Mouse (Mus musculus): ENCODE results near the gene Gm20388.
"Not testable (repeated sequence)": the region's sequence is repeated elsewhere in the genome, so short reads cannot be mapped to it uniquely, and the experiment has no call there.

The Gm20388 gene

DNA sequence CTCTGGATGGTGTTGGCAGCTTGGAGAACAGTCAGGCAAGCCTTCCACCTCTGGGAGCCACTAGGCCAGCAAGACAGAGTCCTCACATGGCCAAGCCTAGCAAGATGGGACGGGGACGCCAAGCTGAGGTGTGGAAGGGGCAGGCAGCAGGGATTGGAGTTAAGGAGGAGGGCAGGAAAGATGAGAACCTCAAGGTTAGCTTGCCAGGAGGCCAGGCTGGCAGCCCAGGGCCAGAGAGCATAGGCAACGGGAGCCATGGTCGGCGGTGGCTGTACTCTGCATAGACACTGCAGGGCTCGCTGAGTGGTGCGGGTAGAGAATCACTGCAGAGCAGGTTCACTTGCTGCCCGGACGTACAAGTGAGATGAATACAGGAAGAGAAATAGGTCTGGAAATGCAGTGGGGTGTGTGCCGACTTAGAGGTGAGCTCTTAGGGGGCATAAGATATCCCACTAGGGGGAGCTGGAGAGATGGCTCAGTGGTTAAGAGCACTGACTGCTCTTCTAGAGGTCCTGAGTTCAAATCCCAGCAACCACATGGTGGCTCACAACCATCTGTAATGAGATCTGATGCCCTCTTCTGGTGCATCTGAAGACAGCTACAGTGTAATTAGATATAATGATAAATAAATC is 731.5 kb downstream of the Gm20388 start:
- no peak for DNase-seq (ENCODE audit: low spot score)

DNA sequence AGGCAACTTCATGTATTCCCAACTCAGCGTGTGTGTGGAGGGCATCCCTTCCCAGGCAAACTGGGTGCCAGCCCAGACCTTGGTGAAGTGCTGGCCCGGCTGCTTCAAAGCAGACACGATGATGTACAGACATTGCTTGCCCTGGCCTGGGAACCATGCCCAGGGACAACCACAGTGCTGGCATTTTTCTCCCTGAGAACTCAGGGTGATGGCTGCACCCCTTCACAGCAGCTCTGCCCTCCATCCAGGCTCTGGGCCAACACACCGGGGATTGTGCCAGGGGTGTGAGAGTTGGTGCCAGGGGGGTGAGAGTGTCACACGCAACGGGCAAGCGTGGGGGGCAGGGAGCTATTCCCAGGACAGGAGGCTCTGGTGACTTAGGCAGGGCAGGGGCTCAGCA is 734.0 kb downstream of the Gm20388 start:
- peak; percentile 88 for DNase-seq (ENCODE audit: low spot score)

DNA sequence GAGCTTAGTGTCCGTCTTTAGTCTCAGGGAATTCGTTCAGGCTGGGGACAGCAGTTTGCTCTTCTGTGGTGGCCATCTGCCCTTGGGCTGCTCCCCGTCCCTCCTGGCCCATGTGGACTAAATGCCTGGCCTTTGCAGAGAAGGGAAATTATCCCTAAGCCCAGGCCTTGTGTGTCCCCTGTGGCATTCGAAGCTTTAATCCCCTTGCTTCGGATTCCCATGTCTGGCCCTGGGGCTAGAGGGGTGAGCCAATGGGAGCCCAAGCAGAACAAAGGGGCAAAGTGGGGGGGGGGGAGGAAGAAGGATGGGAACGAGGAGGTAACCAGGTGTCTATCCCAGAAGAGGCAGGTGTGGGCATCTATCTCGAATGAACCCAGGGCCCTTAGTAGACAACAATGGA is 736.9 kb downstream of the Gm20388 start, which contains the start of gene 1190005I06Rik:
Gene 1190005I06Rik, minus strand, starts transcription at position 101 of the 400 bp plus-strand sequence.
- DNase-seq (ENCODE audit: low spot score): no peak

DNA sequence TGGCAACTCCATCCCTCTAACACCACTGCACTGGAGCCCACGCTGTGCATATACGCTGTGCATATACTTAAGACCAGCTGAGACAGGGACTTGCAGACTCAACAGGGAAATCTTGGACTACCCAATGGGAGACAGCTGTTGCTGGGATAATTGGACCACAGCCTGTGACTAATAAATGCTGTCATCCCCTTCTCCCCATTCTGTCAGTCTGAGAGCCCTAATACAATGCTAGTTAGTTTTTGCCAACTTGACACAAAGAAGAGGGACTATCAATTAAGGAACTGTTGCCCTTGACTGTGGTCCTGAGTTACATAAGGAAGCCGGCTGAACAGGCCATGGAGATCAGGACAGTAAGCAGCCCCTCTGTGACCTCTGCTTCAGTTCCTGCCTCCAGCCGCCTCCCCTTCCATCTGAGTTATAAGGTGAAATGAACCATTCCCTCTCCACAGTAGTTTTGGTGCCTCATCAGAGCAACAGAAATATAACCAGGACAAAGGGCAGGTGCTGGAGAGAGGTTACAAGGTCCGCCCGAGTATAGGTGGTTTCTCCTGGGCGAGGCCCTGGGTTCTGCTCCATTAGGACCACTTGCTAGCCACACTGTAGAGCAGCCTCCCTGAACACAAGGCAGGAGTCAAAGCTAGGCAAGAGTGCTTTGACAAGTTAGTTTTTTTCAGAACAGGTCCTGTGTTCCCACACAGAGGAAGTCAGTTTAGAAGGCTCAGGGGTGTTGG is 745.8 kb downstream of the Gm20388 start:
- DNase-seq (ENCODE audit: low spot score): no peak

DNA sequence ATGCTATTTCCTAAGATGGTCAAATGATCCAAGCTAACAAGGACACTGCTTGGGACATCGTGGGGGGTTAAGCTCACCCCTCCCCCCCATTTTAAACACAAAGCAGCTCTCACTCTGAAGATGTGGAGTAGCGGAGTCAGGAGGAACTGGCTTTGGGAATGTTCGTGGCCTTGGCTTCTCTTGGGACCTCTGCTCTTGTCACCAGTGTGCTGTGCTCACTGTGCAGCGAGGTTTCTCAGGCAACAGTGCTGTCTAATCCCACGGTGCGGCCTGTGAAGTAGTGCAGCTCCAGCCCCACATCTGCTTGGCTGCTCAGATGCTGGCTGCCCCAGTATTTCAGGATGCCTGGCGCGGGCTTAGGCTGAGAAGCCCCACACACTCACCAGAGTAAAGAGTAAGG is 746.8 kb downstream of the Gm20388 start:
- no peak for DNase-seq (ENCODE audit: low spot score)

DNA sequence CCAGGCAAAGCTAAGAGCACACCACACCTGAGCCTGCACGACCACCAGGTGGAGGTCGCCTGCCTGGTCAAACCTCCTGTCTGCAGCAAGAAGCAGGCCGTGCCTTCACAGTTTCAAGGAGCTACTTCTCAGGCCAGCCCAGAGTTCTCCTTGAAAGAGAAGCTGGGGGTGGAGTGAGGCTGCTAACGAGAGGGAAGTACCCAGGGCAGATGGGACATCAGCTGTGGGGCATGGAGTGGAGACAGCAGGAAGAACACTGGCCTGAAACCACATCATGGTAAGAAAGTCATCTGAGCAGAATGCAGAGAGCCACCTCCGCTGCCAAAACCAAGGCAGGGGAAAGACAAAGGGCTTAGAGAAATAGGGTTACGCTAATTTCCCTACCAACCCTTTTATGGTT is 753.9 kb downstream of the Gm20388 start:
- no peak for DNase-seq (ENCODE audit: low spot score)

DNA sequence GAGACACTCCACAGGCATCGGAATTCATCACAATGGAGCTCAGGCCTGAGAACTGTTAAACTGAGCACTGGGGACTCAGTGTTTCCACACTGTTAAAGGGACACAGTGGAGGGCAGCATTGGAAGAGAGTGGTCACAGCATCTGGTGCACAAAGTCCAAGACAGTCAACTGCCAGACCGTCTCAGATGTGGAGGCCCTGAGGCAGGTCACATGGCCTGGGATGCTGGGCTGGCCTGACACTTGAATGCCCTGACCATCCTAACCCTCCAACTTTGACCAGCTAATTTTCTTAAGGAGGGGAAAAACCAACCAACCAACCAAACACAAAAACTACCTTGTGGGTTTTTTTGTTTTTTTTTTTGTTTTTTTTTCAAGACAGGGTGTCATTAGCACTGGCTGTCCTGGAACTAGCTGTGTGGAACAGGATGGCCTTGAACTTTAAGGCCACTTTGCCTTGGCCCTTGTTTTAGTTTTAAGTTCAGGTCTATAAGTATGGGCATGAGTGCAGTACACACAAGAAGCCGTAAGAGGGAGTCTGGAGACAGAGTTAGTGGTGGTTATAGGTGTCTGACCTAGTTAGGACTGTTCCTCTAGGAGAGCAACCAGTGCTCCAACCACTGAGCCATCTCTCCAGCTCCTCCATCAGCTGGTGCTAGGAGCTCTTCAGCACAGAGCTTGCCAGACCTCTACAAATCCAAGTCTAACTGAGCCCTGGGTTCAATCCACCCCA is 755.2 kb downstream of the Gm20388 start:
- peak; percentile 26 for DNase-seq (ENCODE audit: low spot score)

DNA sequence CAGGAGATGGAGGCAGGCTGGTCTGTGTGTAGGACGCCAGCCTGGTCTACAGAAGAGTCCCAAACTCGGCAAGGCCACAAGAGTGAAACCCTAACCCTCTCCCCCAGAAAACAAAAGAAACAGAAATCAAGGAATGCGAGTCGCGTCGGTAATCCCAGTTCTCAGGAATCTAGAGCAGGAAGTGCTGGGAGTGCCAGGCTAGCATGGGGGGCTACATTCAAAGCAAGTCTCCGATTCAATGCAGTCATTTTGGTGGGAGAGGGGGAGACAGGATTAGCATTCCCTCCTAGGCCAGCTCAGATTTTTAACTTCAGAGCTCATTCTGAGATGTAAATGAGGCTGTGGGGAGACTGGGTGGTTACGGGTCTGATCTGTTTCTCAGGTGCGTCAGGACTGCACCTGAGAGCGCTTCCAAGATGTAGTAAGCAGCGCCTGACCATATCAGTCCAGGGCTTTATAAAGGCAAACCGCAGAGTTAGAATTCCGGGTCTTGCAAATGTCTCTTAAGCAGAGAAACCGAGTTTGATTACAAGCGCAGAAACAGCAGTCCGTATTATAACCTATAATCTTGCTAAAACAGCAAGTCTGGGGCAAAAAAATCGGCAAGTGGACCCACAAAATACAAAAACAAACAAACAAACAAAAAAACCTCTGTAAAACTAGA is 756.3 kb downstream of the Gm20388 start:
- peak; percentile 8 for DNase-seq (ENCODE audit: low spot score)

DNA sequence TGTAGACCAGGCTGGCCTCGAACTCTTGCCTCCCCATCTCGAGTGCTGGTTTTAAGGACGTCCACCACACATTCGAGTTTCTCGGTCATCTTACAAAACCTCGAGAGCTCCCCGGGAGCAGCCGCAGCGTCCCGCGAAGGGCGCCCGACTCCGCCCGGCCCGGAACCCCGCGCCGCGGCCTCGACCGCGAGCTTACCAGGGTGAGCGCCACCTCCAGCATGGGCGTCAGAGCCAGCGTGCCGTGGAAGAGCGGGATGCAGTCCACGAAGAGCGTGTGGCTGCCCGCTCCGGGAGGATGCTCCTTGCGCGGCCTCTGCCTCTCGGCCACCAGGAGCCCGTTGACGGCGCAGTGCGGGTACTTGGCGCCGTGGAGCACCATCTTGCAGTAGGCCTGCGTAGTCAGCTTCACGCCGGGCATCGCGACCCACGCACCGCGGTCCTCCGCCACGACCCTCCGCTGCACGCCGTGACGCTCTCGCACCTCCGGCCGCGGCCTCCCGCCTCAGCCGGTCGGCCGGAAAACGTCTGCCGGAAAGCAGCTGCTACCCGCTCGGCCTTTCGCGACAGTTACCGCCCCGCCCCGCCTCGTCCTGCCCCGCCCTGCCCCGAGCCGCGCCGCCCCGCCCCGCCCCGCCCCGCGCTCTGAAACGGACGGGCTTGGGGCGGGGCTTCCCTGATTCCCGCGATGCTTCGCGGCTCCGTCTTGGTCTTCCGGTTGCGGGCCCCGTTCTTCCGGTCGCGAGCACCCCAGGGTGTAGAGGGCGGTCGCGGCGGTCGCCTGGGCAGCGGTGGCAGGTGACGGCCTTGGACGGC is 757.1 kb downstream of the Gm20388 start, which contains the start of the genes Gm27021 and Cox4i1:
Gene Gm27021, minus strand, starts transcription at position 519 of the 813 bp plus-strand sequence.
Gene Cox4i1, plus strand, starts transcription at position 662 of the 813 bp plus-strand sequence.
- peak; percentile 84 for DNase-seq (ENCODE audit: low spot score)

DNA sequence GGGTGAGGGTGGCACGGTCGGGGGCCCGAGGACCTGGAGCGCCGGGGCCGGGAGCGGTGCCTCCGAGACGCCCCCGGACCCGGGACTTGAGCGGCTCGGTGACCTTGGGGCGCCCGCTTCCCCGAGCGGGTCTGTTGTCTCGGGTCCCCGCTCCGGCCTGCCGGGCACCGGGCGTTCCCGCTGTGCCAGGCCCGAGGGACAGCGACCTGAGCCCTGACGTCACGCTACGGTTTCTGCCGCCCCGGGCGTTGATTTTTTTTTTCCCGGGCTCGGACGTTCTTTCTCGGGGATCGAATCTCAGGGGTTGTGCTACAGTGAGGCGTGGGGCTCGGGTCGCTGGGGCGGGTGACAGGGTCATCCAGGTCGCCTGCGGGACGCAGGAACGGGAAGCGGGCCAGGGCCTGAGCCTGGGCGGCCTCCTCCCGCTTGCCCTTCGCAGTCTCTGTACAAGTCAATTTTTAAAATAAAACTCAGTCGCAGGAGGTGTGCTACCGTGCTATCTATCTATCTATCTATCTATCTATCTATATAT is 757.8 kb downstream of the Gm20388 start, which contains the start of gene Emc8:
Gene Emc8, minus strand, starts transcription at position 200 of the 532 bp plus-strand sequence.
- no peak for DNase-seq (ENCODE audit: low spot score)

DNA sequence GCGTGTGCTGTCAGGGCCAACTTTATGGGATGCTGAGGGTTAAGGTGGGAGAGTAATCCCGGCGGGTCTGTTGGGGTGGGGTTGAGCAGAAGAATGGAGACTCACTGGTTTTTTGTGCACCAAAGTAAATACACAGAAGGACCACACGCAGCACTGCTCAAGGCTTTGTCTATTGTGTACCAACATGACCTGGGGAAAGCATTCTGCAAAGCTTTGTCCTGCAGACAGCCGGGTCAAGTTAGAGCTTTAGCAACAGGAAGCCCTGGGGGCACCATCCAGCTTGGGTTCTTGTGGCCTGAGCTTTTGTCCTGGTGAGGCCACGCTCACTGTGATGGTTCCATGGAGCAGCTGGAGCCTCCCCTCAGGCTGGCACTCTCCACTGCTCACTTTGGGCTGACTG is 761.1 kb downstream of the Gm20388 start:
- no peak for DNase-seq (ENCODE audit: low spot score)

DNA sequence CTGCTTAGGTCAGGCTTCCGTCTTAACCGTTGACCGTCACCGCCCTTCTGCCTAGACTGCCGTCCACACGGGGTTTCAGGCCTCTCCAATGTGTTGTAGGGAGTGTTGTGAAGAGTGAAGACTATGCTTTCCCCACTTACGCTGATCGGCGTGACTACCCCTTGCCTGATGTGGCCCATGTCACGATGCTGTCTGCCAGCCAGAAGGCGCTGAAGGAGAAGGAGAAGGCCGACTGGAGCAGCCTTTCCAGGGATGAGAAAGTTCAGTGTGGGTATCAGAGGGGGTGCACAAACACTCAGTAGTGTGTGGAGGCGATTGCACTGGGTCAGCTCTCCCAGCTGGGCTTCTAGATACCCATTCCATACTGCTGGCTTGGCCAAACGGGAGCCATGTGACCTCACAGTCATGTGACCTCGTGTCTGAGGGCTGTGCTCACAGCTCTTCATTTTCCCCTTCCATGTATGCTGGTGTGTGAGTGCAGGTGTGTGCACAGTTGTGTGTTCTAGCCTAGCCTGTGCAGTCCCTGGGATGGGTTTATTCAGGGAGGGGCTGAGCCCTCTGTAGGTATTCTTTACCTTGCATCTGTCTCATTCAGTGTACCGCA is 762.1 kb downstream of the Gm20388 start:
- no peak for DNase-seq (ENCODE audit: low spot score)

DNA sequence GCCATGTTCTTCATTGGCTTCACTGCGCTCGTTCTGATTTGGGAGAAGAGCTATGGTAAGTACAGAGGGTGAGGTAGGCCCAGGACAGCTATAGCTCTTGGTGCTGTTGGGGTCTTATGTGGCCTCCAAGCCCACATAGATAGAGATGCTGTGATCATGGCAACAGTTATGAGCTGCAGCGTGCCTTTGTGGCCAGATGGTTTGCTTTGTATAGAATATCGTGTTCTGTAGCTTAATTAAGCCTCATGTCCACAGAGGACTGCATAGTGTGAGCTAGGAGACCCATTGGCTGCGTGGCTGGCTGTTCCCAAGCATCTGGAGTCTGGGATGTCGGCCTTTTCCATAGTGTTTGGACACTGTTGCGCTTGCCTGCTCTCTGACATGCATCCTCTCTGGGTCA is 762.7 kb downstream of the Gm20388 start:
- DNase-seq (ENCODE audit: low spot score): no peak

DNA sequence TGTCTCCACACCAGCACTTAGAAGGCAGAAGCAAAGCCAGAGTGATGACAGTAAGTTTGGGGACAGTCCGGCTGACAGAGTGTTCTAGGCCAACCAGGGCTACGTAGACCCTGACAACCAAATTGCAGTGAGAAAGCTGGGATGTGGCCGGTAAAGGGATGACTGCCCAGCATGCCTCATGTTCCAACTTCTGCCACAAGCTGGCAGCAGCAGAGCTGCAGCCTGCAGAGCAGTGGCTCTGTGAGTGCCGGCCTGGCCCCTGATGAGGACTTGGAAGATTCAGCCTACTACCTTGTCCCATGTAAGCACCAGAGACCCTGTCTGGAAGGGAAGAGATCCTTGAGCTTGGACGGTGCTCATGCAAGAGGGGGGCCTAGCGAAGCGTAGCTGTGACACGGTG is 765.1 kb downstream of the Gm20388 start:
- no peak for DNase-seq (ENCODE audit: low spot score)

DNA sequence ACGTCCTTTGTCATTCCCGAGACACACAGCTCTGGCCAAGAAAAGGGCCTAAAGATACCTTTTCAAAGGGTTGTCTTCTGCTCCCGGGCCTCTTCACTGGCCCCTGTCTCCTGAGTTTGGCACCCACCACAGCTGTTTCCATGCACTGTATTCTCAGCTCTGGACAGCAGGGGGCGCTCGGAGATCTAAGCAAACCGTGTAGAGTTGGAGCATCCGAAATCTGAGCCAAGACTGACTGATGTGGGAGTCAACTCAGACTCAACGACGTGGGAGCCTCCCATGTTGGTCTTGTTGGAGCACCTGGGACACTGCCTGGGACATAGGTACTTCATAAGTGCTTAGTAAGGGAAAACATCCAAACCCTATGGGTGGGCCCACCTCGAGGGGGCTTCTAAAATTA is 767.8 kb downstream of the Gm20388 start:
- DNase-seq (ENCODE audit: low spot score): peak; percentile 75

DNA sequence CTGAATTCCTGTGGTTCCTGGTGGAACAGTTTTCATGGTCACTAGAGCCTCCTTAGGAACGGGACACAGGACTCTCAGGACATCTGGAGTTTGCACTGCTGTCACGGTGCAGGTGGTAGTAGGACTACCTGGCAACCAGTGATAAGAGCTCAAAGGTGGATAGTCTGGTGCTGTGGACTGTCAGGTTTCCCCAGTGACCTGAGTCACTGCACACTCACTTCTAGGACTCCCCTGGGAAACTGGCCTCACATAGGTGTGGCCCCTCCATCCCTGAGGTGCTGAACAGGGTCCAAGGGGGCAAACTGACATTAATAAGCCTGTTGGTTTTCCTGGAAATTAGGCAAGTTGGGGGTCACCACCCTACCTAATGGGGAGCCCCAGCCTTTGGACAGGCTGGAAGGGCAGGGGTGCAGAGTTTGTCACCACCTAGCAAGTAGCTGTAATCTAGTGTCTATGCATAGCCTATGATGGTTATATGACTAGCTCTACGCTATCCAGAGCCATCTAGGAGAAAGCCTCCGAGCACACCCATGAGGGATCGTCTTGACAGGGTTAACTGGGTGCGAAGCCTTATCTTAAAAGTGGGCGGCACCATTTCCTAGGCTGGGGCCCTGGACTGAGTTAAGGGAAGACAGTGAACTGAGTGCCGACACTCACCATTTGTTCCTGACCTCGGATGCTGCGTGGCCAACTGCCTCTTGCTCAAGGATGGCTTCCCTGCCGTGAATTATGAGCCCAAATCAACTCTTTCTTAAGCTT is 769.2 kb downstream of the Gm20388 start:
- DNase-seq (ENCODE audit: low spot score): no peak

DNA sequence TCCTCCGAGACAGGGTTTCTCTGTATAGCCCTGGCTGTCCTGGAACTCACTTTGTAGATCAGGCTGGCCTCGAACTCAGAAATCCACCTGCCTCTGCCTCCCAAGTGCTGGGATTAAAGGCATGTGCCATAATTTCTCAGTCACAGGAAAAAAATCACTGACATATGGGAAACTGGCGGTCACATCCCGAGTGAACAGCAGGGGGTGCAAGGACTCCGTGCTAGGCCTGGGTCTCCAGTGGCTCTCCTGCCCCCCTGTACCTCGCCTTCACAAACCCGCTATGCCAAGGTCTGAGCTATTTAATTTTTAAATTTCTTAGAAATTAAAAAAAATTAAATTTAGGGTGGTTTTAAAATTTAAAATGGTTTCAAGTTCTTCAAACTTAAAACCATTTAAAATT is 769.8 kb downstream of the Gm20388 start:
- not testable (repeated sequence) for DNase-seq (ENCODE audit: low spot score)

DNA sequence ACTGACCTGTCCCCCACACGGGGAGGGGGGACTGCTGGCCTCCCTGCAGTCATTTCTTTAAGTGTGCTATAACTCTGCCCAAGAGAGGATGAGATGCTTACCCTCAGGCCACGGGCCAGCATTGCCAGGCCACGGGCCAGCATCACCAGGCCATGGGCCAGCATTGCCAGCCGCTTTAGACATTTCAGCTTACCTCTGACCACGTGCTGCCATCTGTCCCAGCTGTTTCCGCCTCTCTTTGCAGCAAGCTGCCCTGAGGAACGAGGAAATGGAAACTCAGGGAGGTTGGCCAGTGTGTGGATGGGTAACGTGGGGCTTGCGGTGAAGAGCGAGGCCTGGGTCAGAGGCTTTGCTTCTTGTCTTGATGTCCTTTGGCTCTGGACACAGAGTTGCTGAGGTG is 770.5 kb downstream of the Gm20388 start:
- no peak for DNase-seq (ENCODE audit: low spot score)

DNA sequence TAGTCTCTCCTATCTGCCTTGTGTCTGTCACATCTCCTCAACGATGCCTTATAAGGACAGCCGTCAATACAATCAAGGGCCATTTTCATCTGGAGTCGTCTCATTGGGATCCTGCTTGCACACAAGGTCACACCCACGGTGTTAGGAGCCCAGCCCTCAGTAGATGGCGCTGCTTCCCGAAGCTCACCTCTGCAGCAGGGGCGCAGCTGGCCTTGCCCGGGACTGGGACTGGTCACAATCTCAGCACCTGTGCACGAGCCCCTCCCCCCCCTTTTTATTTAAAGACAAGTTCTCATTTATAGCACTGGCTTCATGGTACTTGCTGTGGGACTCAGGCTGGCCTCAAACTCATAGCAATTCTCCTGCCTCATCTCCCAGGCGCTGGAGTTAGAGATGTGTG is 773.0 kb downstream of the Gm20388 start:
- DNase-seq (ENCODE audit: low spot score): no peak

DNA sequence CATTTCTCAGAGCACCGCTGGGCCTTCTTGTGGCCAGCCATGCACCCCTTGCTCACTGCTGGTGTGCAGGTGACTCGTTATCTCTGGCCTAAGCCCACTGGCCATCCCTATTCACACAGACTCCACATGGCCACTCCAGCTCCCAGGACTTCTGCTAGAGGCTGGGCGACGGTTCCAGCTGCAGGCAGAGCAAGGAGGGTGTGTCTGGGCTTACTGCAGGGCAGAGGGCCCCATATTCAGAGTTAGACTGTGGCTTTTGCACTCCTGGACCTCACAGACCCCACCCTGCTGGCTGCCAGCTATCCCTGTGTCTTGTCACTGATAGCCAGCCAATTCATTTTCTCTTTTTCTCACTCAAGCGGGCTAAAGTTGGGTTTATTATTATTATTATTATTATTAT is 773.4 kb downstream of the Gm20388 start:
- no peak for DNase-seq (ENCODE audit: low spot score)

Data from adipocyte (in vitro differentiated cells).